Mouse (Mus musculus): ENCODE measurements around the gene Dpp10. TPM values are rescaled to one million over a fixed set of nuclear protein-coding genes. Genes with fewer than 3 reads are reported as not detected.

Dpp10 gene
- polyA plus RNA-seq (2017; shearing (Covaris generic)), result 0.54 TPM

DNA sequence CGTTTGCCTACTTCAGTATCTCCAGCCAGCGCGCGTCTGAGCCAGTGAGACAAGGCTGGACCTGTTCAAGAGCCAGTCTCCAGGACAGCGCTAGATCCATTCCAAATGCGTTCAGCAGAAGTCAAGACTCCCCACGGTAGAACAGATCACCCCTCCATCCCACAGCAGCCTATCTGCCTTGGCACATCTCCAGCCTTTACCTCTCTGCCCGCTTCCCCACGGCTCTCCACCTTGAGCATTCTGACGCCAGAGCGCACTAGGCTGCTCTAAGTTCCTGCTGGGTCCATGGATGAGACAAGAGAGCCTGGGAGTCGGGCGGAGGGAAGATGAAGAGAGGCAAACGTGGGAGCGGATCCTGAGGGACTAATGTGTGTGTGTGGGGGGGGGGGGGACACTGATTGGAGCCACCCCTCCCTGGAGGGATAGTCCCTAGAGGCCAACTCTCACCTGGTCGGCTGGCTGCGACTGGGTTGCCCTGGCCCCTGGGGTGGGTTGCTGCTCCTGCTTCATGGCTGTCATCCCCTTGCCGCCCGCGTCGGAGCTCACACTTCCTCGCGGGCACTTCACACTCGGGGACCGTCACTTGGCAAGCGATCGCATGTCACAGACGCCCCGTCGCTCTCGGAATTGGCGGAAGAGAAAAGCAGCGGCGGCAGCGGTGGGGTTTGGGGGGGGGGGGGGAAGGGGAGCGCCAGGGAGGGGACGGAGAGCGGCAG, at the start of gene Dpp10:
Dpp10 (minus strand) TSS at position 635 of the 716 bp plus-strand sequence.

